ENCODE assay signal across 28 mouse cellular contexts in the genomic region with DNA sequence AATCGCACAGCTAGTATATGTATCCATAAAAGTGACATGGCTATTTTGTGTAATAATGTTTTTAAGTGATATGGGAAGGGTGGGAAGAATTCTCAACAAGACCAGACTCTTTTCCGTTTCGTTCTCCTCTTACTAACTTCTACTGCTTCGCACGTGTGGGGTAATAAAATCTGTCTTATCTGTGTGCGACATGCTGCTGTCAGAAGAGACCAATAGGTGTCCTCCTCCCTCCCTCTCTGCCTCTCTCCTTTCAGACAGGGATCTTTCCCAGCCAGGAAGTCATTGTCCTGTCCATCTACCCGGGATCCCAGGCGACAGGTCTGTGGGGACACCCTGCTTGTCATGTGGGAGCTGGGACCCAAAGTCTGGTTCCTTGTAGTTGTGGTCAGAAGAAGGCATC. TPM values are rescaled to one million over a fixed set of nuclear protein-coding genes. Genes with fewer than 3 reads are reported as not detected.
A peak's percentile ranks its signal among the peaks of the same experiment; 100 is the strongest.
DNase-seq lines count a peak whose midpoint lies in the region; ATAC-seq and TF ChIP-seq lines count a peak whose summit lies in the region.
"Had no signal": no experiment of that assay in that cellular context is flagged by ENCODE, and none has a peak within 500 bp of the region (broad histone marks: within the 10 kb centered on the region; RNA-seq: fewer than 3 reads in every experiment).

No protein-coding gene starts in this region.

- H3K27me3 ChIP-seq in intestine, postnatal 0 days (replicated peaks; ENCODE audit: control insufficient read depth, insufficient read depth, low read length) = no peaks in the 10 kb centered on the region
- H3K27me3 ChIP-seq in intestine, embryonic 15.5 days (replicated peaks) = no peaks in the 10 kb centered on the region
- peaks cover 10% of the 10 kb centered on the region for H3K27me3 ChIP-seq in G1E (ENCODE audit: insufficient read depth, low read length)
- H3K27me3 ChIP-seq: CH12.LX; embryonic facial prominence, embryonic 12.5 days; forebrain, embryonic 13.5 days; forebrain, embryonic 15.5 days; Patski had no signal

- WGBS in intestine, postnatal 0 days = 37% methylated on average over 8 of the region's 8 CpGs
- WGBS in intestine, embryonic 15.5 days = 61% methylated on average over 8 of the region's 8 CpGs

- no peaks in the 10 kb centered on the region for H3K4me1 ChIP-seq in intestine, postnatal 0 days (replicated peaks; ENCODE audit: control insufficient read depth, insufficient read depth, low read length)
- H3K4me1 ChIP-seq in intestine, embryonic 15.5 days (replicated peaks) = 0 out of 2 replicates have a peak, but pooled peaks cover 4% of the 10 kb centered on the region
- H3K4me1 ChIP-seq in G1E (ENCODE audit: insufficient read depth, low read depth, low read length) = peaks cover 33% of the 10 kb centered on the region
- H3K4me1 ChIP-seq: embryonic facial prominence, embryonic 10.5 days; embryonic facial prominence, embryonic 12.5 days; forebrain, embryonic 13.5 days; forebrain, embryonic 15.5 days had no signal

- DNase-seq in heart, adult 11 months = peak; percentile 40
- DNase-seq in heart, adult 8-10 months (ENCODE audit: low spot score) = no peak
- no peak for DNase-seq in G1E (ENCODE audit: low spot score)
- DNase-seq: adrenal gland, adult 8-10 months; adrenal gland, postnatal 14 days; adrenal gland, postnatal 36 days; B cell, adult 2 months; cerebellum, adult 11-12 months; cerebellum, adult 2 months; cerebellum, adult 9-10 months; cerebellum, postnatal 10 days; cerebellum, postnatal 25 days; forebrain, postnatal 0 days had no signal

- H3K9ac ChIP-seq in intestine, postnatal 0 days (ENCODE audit: low read depth, low read length) = no peak overlapping the region
- H3K9ac ChIP-seq in intestine, embryonic 15.5 days = no peak overlapping the region
- H3K9ac ChIP-seq: embryonic facial prominence, embryonic 12.5 days; forebrain, embryonic 13.5 days; forebrain, embryonic 15.5 days; forebrain, postnatal 0 days had no signal

- H3K27ac ChIP-seq in intestine, postnatal 0 days (ENCODE audit: low read depth, low read length) = no peak overlapping the region
- H3K27ac ChIP-seq in intestine, embryonic 15.5 days = no peak overlapping the region
- H3K27ac ChIP-seq: embryonic facial prominence, embryonic 10.5 days; embryonic facial prominence, embryonic 12.5 days; forebrain, embryonic 13.5 days; forebrain, embryonic 15.5 days had no signal

- H3K4me3 ChIP-seq in intestine, postnatal 0 days (ENCODE audit: low read depth, low read length) = no peak overlapping the region
- no peak overlapping the region for H3K4me3 ChIP-seq in intestine, embryonic 15.5 days (replicated peaks)
- peak overlapping the region; percentile 4; the same call in 1 of the 2 replicates for H3K4me3 ChIP-seq in G1E (ENCODE audit: low read depth, low read length)
- H3K4me3 ChIP-seq: embryonic facial prominence, embryonic 10.5 days; embryonic facial prominence, embryonic 12.5 days; forebrain, embryonic 13.5 days; forebrain, embryonic 15.5 days had no signal

- H3K4me2 ChIP-seq in intestine, postnatal 0 days (replicated peaks; ENCODE audit: low read depth) = no peak overlapping the region
- no peak overlapping the region for H3K4me2 ChIP-seq in intestine, embryonic 15.5 days (replicated peaks)
- H3K4me2 ChIP-seq: embryonic facial prominence, embryonic 12.5 days; forebrain, embryonic 13.5 days; forebrain, embryonic 15.5 days had no signal

- no peaks in the 10 kb centered on the region for H3K36me3 ChIP-seq in intestine, postnatal 0 days (ENCODE audit: control insufficient read depth, insufficient read depth)
- H3K36me3 ChIP-seq in intestine, embryonic 15.5 days = no peaks in the 10 kb centered on the region
- H3K36me3 ChIP-seq in G1E (replicated peaks) = no peaks in the 10 kb centered on the region

- TF ChIP-seq CTCF in intestine, postnatal 0 days (IDR thresholded peaks at IDR 0.05; ENCODE audit: low read depth) = peak; percentile 32; the same call in 1 of the 2 replicates
- TF ChIP-seq CTCF in G1E (IDR thresholded peaks at IDR 0.05; ENCODE audit: low read depth, low read length) = no peak

- ATAC-seq in intestine, postnatal 0 days = no peak
- no peak for ATAC-seq in intestine, embryonic 15.5 days
- ATAC-seq in G1E (ENCODE audit: extremely low read depth, insufficient number of reproducible peaks, low FRiP score, poor library complexity, severe bottlenecking) = peak; percentile 57
- ATAC-seq in inflammation-experienced regulatory T-cells, adult 6 months = no peak
- ATAC-seq: activated CD4-positive, CD25-positive, alpha-beta regulatory T cell, adult 4 months; CD4-positive, CD25-positive, alpha-beta regulatory T cell, adult 4 months; forebrain, embryonic 13.5 days; forebrain, embryonic 15.5 days; forebrain, postnatal 0 days; Patski had no signal

- no peaks in the 10 kb centered on the region for H3K9me3 ChIP-seq in intestine, postnatal 0 days (ENCODE audit: control insufficient read depth)
- no peaks in the 10 kb centered on the region for H3K9me3 ChIP-seq in intestine, embryonic 15.5 days
- H3K9me3 ChIP-seq in G1E (replicated peaks) = no peaks in the 10 kb centered on the region
- H3K9me3 ChIP-seq: embryonic facial prominence, embryonic 10.5 days; embryonic facial prominence, embryonic 12.5 days; forebrain, embryonic 13.5 days; forebrain, embryonic 15.5 days had no signal

RNA-seq across cellular contexts. Expression of a gene that starts 5.0 kb away (rescaled TPM):
- total RNA-seq in heart, adult 8-10 months (2022) = not detected
- polyA plus RNA-seq in intestine, postnatal 0 days (2015; fragmentation: Nextera tagmentation; extraction: Ambion mirVana) = not detected in 2 replicates
- polyA plus RNA-seq in intestine, embryonic 15.5 days (2015; fragmentation: Nextera tagmentation; extraction: Ambion mirVana) = not detected in 2 replicates
- total RNA-seq in G1E (2014; fragmentation: Nextera tagmentation) (not detected in 2 replicates), G1E (2017) (not detected in 2 replicates)
- not detected in 2 replicates for polyA plus RNA-seq in G1E (2012)
- not detected for polyA plus RNA-seq in inflammation-experienced regulatory T-cells, adult 6 months (2017; shearing (Covaris generic))
- total RNA-seq: adrenal gland, adult 18-20 months; adrenal gland, adult 8-10 months; adrenal gland, postnatal 14 days; adrenal gland, postnatal 36 days; CH12.LX; forebrain, postnatal 0 days had no signal
- polyA plus RNA-seq: activated CD4-positive, CD25-positive, alpha-beta regulatory T cell, adult 4 months; CD4-positive, CD25-positive, alpha-beta regulatory T cell, adult 4 months; cerebellum, adult 2 months; cortical plate, adult 2 months; embryonic facial prominence, embryonic 10.5 days; embryonic facial prominence, embryonic 12.5 days; embryonic facial prominence, embryonic 14.5 days; forebrain, embryonic 11.5 days; forebrain, embryonic 13.5 days; forebrain, embryonic 15.5 days; forebrain, postnatal 0 days had no signal

RNA-seq across cellular contexts. Expression of a gene that starts 45.9 kb away (rescaled TPM):
- total RNA-seq in heart, adult 8-10 months (2022) = not detected
- 0.16 and 0.27 TPM in 2 replicates for polyA plus RNA-seq in intestine, postnatal 0 days (2015; fragmentation: Nextera tagmentation; extraction: Ambion mirVana)
- polyA plus RNA-seq in intestine, embryonic 15.5 days (2015; fragmentation: Nextera tagmentation; extraction: Ambion mirVana) = 0.39 and 0.59 TPM in 2 replicates
- total RNA-seq in G1E (2014; fragmentation: Nextera tagmentation) (not detected in 2 replicates), G1E (2017) (0.05 and 0.17 TPM in 2 replicates)
- polyA plus RNA-seq in G1E (2012) = not detected in 2 replicates
- polyA plus RNA-seq in inflammation-experienced regulatory T-cells, adult 6 months (2017; shearing (Covaris generic)) = under 1 TPM; 0.20 to 0.44 (median 0.33) TPM
- total RNA-seq: adrenal gland, adult 18-20 months; adrenal gland, postnatal 36 days had no signal
- polyA plus RNA-seq: forebrain, embryonic 11.5 days; forebrain, embryonic 13.5 days had no signal
